9 mouse cellular contexts compared by ENCODE assay signal in genomic region chr9:58489865-58490165, GRCm38 (mm10). TPM values are rescaled to one million over a fixed set of nuclear protein-coding genes. Genes with fewer than 3 reads are reported as not detected.
DNase-seq lines count a peak whose midpoint lies in the region; ATAC-seq and TF ChIP-seq lines count a peak whose summit lies in the region.
"Had no signal": no experiment of that assay in that cellular context is flagged by ENCODE, and none has a peak within 500 bp of the region (broad histone marks: within the 10 kb centered on the region; RNA-seq: fewer than 3 reads in every experiment).

No protein-coding gene starts in this region.

- peaks cover 16% of the 10 kb centered on the region for H3K4me1 ChIP-seq in kidney, embryonic 14.5 days (ENCODE audit: control insufficient read depth, insufficient read depth, low read length)
- peaks cover 22% of the 10 kb centered on the region for H3K4me1 ChIP-seq in embryonic facial prominence, embryonic 12.5 days
- peaks cover 4% of the 10 kb centered on the region for H3K4me1 ChIP-seq in hindbrain, embryonic 11.5 days (replicated peaks; ENCODE audit: control insufficient read depth, insufficient read depth, low read length)
- H3K4me1 ChIP-seq in midbrain, postnatal 0 days (ENCODE audit: insufficient read depth, low read length): peaks cover 6% of the 10 kb centered on the region

- no peak overlapping the region for H3K27ac ChIP-seq in kidney, embryonic 14.5 days (ENCODE audit: low read depth, low read length)
- H3K27ac ChIP-seq in embryonic facial prominence, embryonic 12.5 days: no peak overlapping the region
- H3K27ac ChIP-seq in hindbrain, embryonic 11.5 days (ENCODE audit: low read depth, low read length): no peak overlapping the region
- H3K27ac ChIP-seq in midbrain, postnatal 0 days (ENCODE audit: low read depth, low read length): 0 out of 2 replicates have a peak overlapping the region, but pooled peaks have one; percentile 26
- H3K27ac ChIP-seq: liver, embryonic 14.5 days had no signal

- H3K4me2 ChIP-seq in kidney, embryonic 14.5 days (replicated peaks; ENCODE audit: low read depth, low read length): peak overlapping the region; percentile 99
- H3K4me2 ChIP-seq in embryonic facial prominence, embryonic 12.5 days (replicated peaks): peak overlapping the region; percentile 91
- H3K4me2 ChIP-seq in hindbrain, embryonic 11.5 days (replicated peaks; ENCODE audit: low read depth, low read length): peak overlapping the region; percentile 98
- peak overlapping the region; percentile 97 for H3K4me2 ChIP-seq in midbrain, postnatal 0 days (ENCODE audit: low read depth, low read length, poor library complexity, severe bottlenecking)

- peaks cover 14% of the 10 kb centered on the region for H3K27me3 ChIP-seq in kidney, embryonic 14.5 days (ENCODE audit: control insufficient read depth, insufficient read depth, low read length)
- H3K27me3 ChIP-seq in embryonic facial prominence, embryonic 12.5 days: peaks cover 25% of the 10 kb centered on the region
- peaks cover 15% of the 10 kb centered on the region for H3K27me3 ChIP-seq in hindbrain, embryonic 11.5 days (ENCODE audit: control insufficient read depth, insufficient read depth, low read length)
- H3K27me3 ChIP-seq in midbrain, postnatal 0 days (ENCODE audit: insufficient read depth, low read length): no peaks in the 10 kb centered on the region

- H3K4me3 ChIP-seq in kidney, embryonic 14.5 days (ENCODE audit: low read length): peak overlapping the region; percentile 66
- peak overlapping the region; percentile 64 for H3K4me3 ChIP-seq in embryonic facial prominence, embryonic 12.5 days
- no peak overlapping the region; the same call in 1 of the 2 replicates for H3K4me3 ChIP-seq in hindbrain, embryonic 11.5 days (ENCODE audit: low read depth, low read length)
- peak overlapping the region; percentile 88 for H3K4me3 ChIP-seq in midbrain, postnatal 0 days (ENCODE audit: low read depth, low read length)

- WGBS in kidney, embryonic 14.5 days: 11% methylated on average over 7 of the region's 7 CpGs
- WGBS in embryonic facial prominence, embryonic 12.5 days: 6% methylated on average over 7 of the region's 7 CpGs
- WGBS in hindbrain, embryonic 11.5 days: 11% methylated on average over 7 of the region's 7 CpGs
- WGBS in midbrain, postnatal 0 days: 9% methylated on average over 7 of the region's 7 CpGs

- TF ChIP-seq CTCF in midbrain, postnatal 0 days (IDR thresholded peaks at IDR 0.05): no peak

- DNase-seq in kidney, adult 8-10 months: no peak
- no peak for DNase-seq in hindbrain, embryonic 11.5 days (ENCODE audit: low spot score)
- no peak for DNase-seq in midbrain, postnatal 0 days (ENCODE audit: low spot score)
- no peak for DNase-seq in adrenal gland, postnatal 4 days (ENCODE audit: low spot score in 2 of 2)
- DNase-seq in thymus, postnatal 36 days: no peak
- no peak for DNase-seq in testis, postnatal 14 days (ENCODE audit: low spot score)

- H3K9ac ChIP-seq in kidney, embryonic 14.5 days (ENCODE audit: low read depth, low read length): peak overlapping the region; percentile 32; the same call in 1 of the 2 replicates
- peak overlapping the region; percentile 46 for H3K9ac ChIP-seq in embryonic facial prominence, embryonic 12.5 days
- no peak overlapping the region for H3K9ac ChIP-seq in hindbrain, embryonic 11.5 days (ENCODE audit: low read depth, low read length)
- H3K9ac ChIP-seq in midbrain, postnatal 0 days (replicated peaks; ENCODE audit: low read length, poor library complexity, severe bottlenecking): peak overlapping the region; percentile 90
- H3K9ac ChIP-seq: liver, embryonic 14.5 days had no signal

- no peaks in the 10 kb centered on the region for H3K36me3 ChIP-seq in kidney, embryonic 14.5 days (ENCODE audit: control insufficient read depth, insufficient read depth, low read length)
- H3K36me3 ChIP-seq in embryonic facial prominence, embryonic 12.5 days: 0 out of 2 replicates have a peak, but pooled peaks cover 2% of the 10 kb centered on the region
- no peaks in the 10 kb centered on the region for H3K36me3 ChIP-seq in hindbrain, embryonic 11.5 days (ENCODE audit: control insufficient read depth, insufficient read depth, low read length)
- peaks cover 6% of the 10 kb centered on the region; the same call in 1 of the 2 replicates for H3K36me3 ChIP-seq in midbrain, postnatal 0 days (ENCODE audit: insufficient read depth, low read length)

- H3K9me3 ChIP-seq in kidney, embryonic 14.5 days (ENCODE audit: control insufficient read depth, low read length): no peaks in the 10 kb centered on the region
- no peaks in the 10 kb centered on the region for H3K9me3 ChIP-seq in embryonic facial prominence, embryonic 12.5 days
- no peaks in the 10 kb centered on the region for H3K9me3 ChIP-seq in hindbrain, embryonic 11.5 days (ENCODE audit: control insufficient read depth, low read length)
- H3K9me3 ChIP-seq in midbrain, postnatal 0 days (ENCODE audit: low read length): no peaks in the 10 kb centered on the region

- peak; percentile 1; the same call in 1 of the 2 replicates for ATAC-seq in kidney, embryonic 14.5 days (ENCODE audit: low FRiP score, low TSS enrichment)
- no peak for ATAC-seq in embryonic facial prominence, embryonic 12.5 days (ENCODE audit: insufficient number of reproducible peaks, insufficient read depth, low FRiP score, low TSS enrichment)
- peak; percentile 17; the same call in 1 of the 2 replicates for ATAC-seq in hindbrain, embryonic 11.5 days (ENCODE audit: low FRiP score)
- ATAC-seq in midbrain, postnatal 0 days (ENCODE audit: low FRiP score): 0 out of 2 replicates have a peak, but pooled peaks have one; percentile 7

RNA-seq across cellular contexts. Expression of gene Insyn1, which starts 1.4 kb away (rescaled TPM):
- polyA plus RNA-seq in kidney, embryonic 14.5 days (2014; fragmentation: Nextera tagmentation; extraction: Ambion mirVana): 3.0 and 4.0 TPM in 2 replicates
- 5.9 and 6.1 TPM in 2 replicates for polyA plus RNA-seq in embryonic facial prominence, embryonic 12.5 days (2016; fragmentation: Nextera tagmentation; extraction: Ambion mirVana)
- 2.3 and 2.6 TPM in 2 replicates for polyA plus RNA-seq in hindbrain, embryonic 11.5 days (2014; fragmentation: Nextera tagmentation; extraction: Ambion mirVana)
- total RNA-seq in midbrain, postnatal 0 days (2014; rRNA removed): 118 and 131 TPM in 2 replicates
- 7.2 and 9.0 TPM in 2 replicates for polyA plus RNA-seq in midbrain, postnatal 0 days (2015; fragmentation: Nextera tagmentation; extraction: Ambion mirVana)
- 10 to 100 TPM; 13.1 to 14.5 TPM for total RNA-seq in adrenal gland, postnatal 4 days (2021)
